Mouse (Mus musculus) E14TG2a.4 (cell line): ENCODE measurements at regions not wholly inside any gene's neighbourhood (a gene's known extent, or its start where the extent isn't known, plus 50 kb on each side); places are given as distances from the start of the nearest gene placed in this dataset.

Experiments
- H3K27me3 ChIP-seq: 2 replicates; pipeline ENCODE4 v1.6.1; 2014; ENCODE audit warnings: low read length, control low read depth; ENCODE audit not compliant: insufficient read depth
- H3K36me3 ChIP-seq: 2 replicates; pipeline ENCODE4 v1.6.1; 2014; ENCODE audit warnings: low read length, control low read depth; ENCODE audit not compliant: insufficient read depth
- H3K4me1 ChIP-seq: replicated peaks from 2 replicates; pipeline ENCODE4 v1.6.1; 2014; ENCODE audit warnings: low read depth, low read length, control low read depth
- H3K4me3 ChIP-seq: replicated peaks from 2 replicates; pipeline ENCODE4 v1.5.1; 2014; ENCODE audit warnings: mild to moderate bottlenecking, low read length
- H3K9me3 ChIP-seq: 2 replicates; pipeline ENCODE4 v1.6.1; 2014; ENCODE audit warnings: low read length, control low read depth
- CTCF ChIP-seq: conservative IDR thresholded peaks from 2 replicates; pipeline ENCODE4 v1.5.1; 2014; ENCODE audit warnings: low read length
- NANOG ChIP-seq: IDR thresholded peaks from 2 replicates; pipeline ENCODE4 v1.6.1; 2014; ENCODE audit warnings: borderline replicate concordance, low read length, mixed read lengths
- POU5F1 ChIP-seq: IDR thresholded peaks from 2 replicates; pipeline ENCODE4 v1.6.1; 2014; ENCODE audit warnings: low read length, borderline replicate concordance

GRCm38 (mm10) chr14:85480216-85480615 lies 1036.9 kb downstream of the Pcdh17 start:
- H3K4me3 ChIP-seq: no peak overlapping the region
- TF ChIP-seq CTCF (no peak), POU5F1 (no peak), NANOG (no peak)
- no peaks in the 10 kb centered on the region for H3K27me3 ChIP-seq

GRCm38 (mm10) chr14:85507419-85508170 lies 1064.2 kb downstream of the Pcdh17 start:
- H3K27me3 ChIP-seq: no peaks in the 10 kb centered on the region
- TF ChIP-seq NANOG (peak; percentile 27; the same call in 1 of the 2 replicates), CTCF (no peak)
- H3K4me1 ChIP-seq: no peaks in the 10 kb centered on the region
- no peaks in the 10 kb centered on the region for H3K36me3 ChIP-seq
- H3K4me3 ChIP-seq: no peak overlapping the region
- 0 out of 2 replicates have a peak, but pooled peaks cover 7% of the 10 kb centered on the region for H3K9me3 ChIP-seq

More at GRCm38 (mm10) chr14:85480216-85480615, 1036.9 kb downstream of the Pcdh17 start:
- H3K4me1 ChIP-seq: no peaks in the 10 kb centered on the region
- H3K9me3 ChIP-seq: no peaks in the 10 kb centered on the region
- H3K36me3 ChIP-seq: no peaks in the 10 kb centered on the region

GRCm38 (mm10) chr14:85508527-85508926 lies 1065.2 kb downstream of the Pcdh17 start:
- TF ChIP-seq NANOG (no peak), POU5F1 (no peak), CTCF (no peak)
- Histone ChIP-seq H3K27me3 (no peaks in the 10 kb centered on the region), H3K4me3 (no peak overlapping the region), H3K9me3 (0 out of 2 replicates have a peak, but pooled peaks cover 5% of the 10 kb centered on the region), H3K36me3 (no peaks in the 10 kb centered on the region), H3K4me1 (no peaks in the 10 kb centered on the region)
